Mouse (Mus musculus): Measurements from ENCODE around the gene Lpp. TPM values are rescaled to one million over a fixed set of nuclear protein-coding genes. Genes with fewer than 3 reads are reported as not detected.

The Lpp gene
- polyA plus RNA-seq, 1 experiment from 2014 or later: 10.3 TPM

- Histone ChIP-seq H3K9ac (ENCODE audit: low read depth, low read length) (no peak overlapping the region), H3K4me1 (ENCODE audit: control insufficient read depth, low read depth, low read length) (no peaks in the 10 kb centered on the region), H3K9me3 (replicated peaks; ENCODE audit: control insufficient read depth, low read length) (no peaks in the 10 kb centered on the region), H3K27me3 (ENCODE audit: control insufficient read depth, insufficient read depth, low read depth, low read length) (no peaks in the 10 kb centered on the region), H3K4me3 (ENCODE audit: low read depth, low read length) (no peak overlapping the region), H3K4me2 (ENCODE audit: low read depth, low read length) (no peak overlapping the region), H3K27ac (ENCODE audit: low read length) (no peak overlapping the region), H3K36me3 (ENCODE audit: control insufficient read depth, insufficient read depth) (no peaks in the 10 kb centered on the region)
- WGBS (ENCODE audit: insufficient replicate concordance): 47% methylated on average over 5 of the region's 5 CpGs
- ATAC-seq (ENCODE audit: low read depth): no peak
Measured at GRCm38 (mm10) chr16:24951909-24952308, 558.6 kb downstream of the Lpp start.

GRCm38 (mm10) chr16:24955054-24955453, 561.7 kb downstream of the Lpp start:
- WGBS (ENCODE audit: insufficient replicate concordance): 75% methylated on average over 7 of the region's 7 CpGs

GRCm38 (mm10) chr16:24958661-24959060, 565.4 kb downstream of the Lpp start:
- no peak overlapping the region for H3K27ac ChIP-seq (ENCODE audit: low read length)
- H3K36me3 ChIP-seq (ENCODE audit: control insufficient read depth, insufficient read depth): no peaks in the 10 kb centered on the region
- no peak overlapping the region for H3K9ac ChIP-seq (ENCODE audit: low read depth, low read length)
- H3K27me3 ChIP-seq (ENCODE audit: control insufficient read depth, insufficient read depth, low read depth, low read length): no peaks in the 10 kb centered on the region
- ATAC-seq (ENCODE audit: low read depth): no peak
- H3K9me3 ChIP-seq (replicated peaks; ENCODE audit: control insufficient read depth, low read length): no peaks in the 10 kb centered on the region
- no peak overlapping the region for H3K4me3 ChIP-seq (ENCODE audit: low read depth, low read length)
- no peaks in the 10 kb centered on the region for H3K4me1 ChIP-seq (ENCODE audit: control insufficient read depth, low read depth, low read length)
- 45% methylated on average over 1 of the region's 1 CpGs for WGBS (ENCODE audit: insufficient replicate concordance)
- no peak overlapping the region for H3K4me2 ChIP-seq (ENCODE audit: low read depth, low read length)

More at GRCm38 (mm10) chr16:24955054-24955453, 561.7 kb downstream of the Lpp start:
- no peaks in the 10 kb centered on the region for H3K4me1 ChIP-seq (ENCODE audit: control insufficient read depth, low read depth, low read length)
- no peak overlapping the region for H3K27ac ChIP-seq (ENCODE audit: low read length)
- no peaks in the 10 kb centered on the region for H3K36me3 ChIP-seq (ENCODE audit: control insufficient read depth, insufficient read depth)
- H3K4me2 ChIP-seq (ENCODE audit: low read depth, low read length): no peak overlapping the region
- ATAC-seq (ENCODE audit: low read depth): no peak
- no peak overlapping the region for H3K4me3 ChIP-seq (ENCODE audit: low read depth, low read length)
- H3K9me3 ChIP-seq (replicated peaks; ENCODE audit: control insufficient read depth, low read length): no peaks in the 10 kb centered on the region
- no peak overlapping the region for H3K9ac ChIP-seq (ENCODE audit: low read depth, low read length)
- no peaks in the 10 kb centered on the region for H3K27me3 ChIP-seq (ENCODE audit: control insufficient read depth, insufficient read depth, low read depth, low read length)

- Histone ChIP-seq H3K36me3 (ENCODE audit: control insufficient read depth, insufficient read depth) (no peaks in the 10 kb centered on the region), H3K27ac (ENCODE audit: low read length) (no peak overlapping the region), H3K9me3 (replicated peaks; ENCODE audit: control insufficient read depth, low read length) (no peaks in the 10 kb centered on the region), H3K4me3 (ENCODE audit: low read depth, low read length) (no peak overlapping the region), H3K4me1 (ENCODE audit: control insufficient read depth, low read depth, low read length) (no peaks in the 10 kb centered on the region), H3K4me2 (ENCODE audit: low read depth, low read length) (no peak overlapping the region), H3K9ac (ENCODE audit: low read depth, low read length) (no peak overlapping the region), H3K27me3 (ENCODE audit: control insufficient read depth, insufficient read depth, low read depth, low read length) (no peaks in the 10 kb centered on the region)
- WGBS (ENCODE audit: insufficient replicate concordance): 43% methylated on average over 10 of the region's 10 CpGs
- no peak for ATAC-seq (ENCODE audit: low read depth)
Measured at GRCm38 (mm10) chr16:24960901-24961806, 567.8 kb downstream of the Lpp start.

- Histone ChIP-seq H3K4me2 (ENCODE audit: low read depth, low read length) (no peak overlapping the region), H3K27ac (ENCODE audit: low read length) (no peak overlapping the region), H3K36me3 (ENCODE audit: control insufficient read depth, insufficient read depth) (no peaks in the 10 kb centered on the region), H3K4me1 (ENCODE audit: control insufficient read depth, low read depth, low read length) (no peaks in the 10 kb centered on the region), H3K4me3 (ENCODE audit: low read depth, low read length) (no peak overlapping the region), H3K27me3 (ENCODE audit: control insufficient read depth, insufficient read depth, low read depth, low read length) (no peaks in the 10 kb centered on the region), H3K9me3 (replicated peaks; ENCODE audit: control insufficient read depth, low read length) (no peaks in the 10 kb centered on the region), H3K9ac (ENCODE audit: low read depth, low read length) (no peak overlapping the region)
- ATAC-seq (ENCODE audit: low read depth): no peak
- WGBS (ENCODE audit: insufficient replicate concordance): 33% methylated on average over 1 of the region's 1 CpGs
Measured at GRCm38 (mm10) chr16:24964311-24964710, 571.0 kb downstream of the Lpp start.

GRCm38 (mm10) chr16:24965091-24965490, 571.8 kb downstream of the Lpp start:
- no peak overlapping the region for H3K4me3 ChIP-seq (ENCODE audit: low read depth, low read length)
- H3K4me2 ChIP-seq (ENCODE audit: low read depth, low read length): no peak overlapping the region
- WGBS (ENCODE audit: insufficient replicate concordance): 19% methylated on average over 4 of the region's 4 CpGs
- no peaks in the 10 kb centered on the region for H3K36me3 ChIP-seq (ENCODE audit: control insufficient read depth, insufficient read depth)
- no peaks in the 10 kb centered on the region for H3K27me3 ChIP-seq (ENCODE audit: control insufficient read depth, insufficient read depth, low read depth, low read length)
- H3K9ac ChIP-seq (ENCODE audit: low read depth, low read length): no peak overlapping the region
- ATAC-seq (ENCODE audit: low read depth): no peak
- H3K4me1 ChIP-seq (ENCODE audit: control insufficient read depth, low read depth, low read length): no peaks in the 10 kb centered on the region
- H3K27ac ChIP-seq (ENCODE audit: low read length): no peak overlapping the region
- no peaks in the 10 kb centered on the region for H3K9me3 ChIP-seq (replicated peaks; ENCODE audit: control insufficient read depth, low read length)

GRCm38 (mm10) chr16:24966460-24966859, 573.2 kb downstream of the Lpp start:
- Histone ChIP-seq H3K36me3 (ENCODE audit: control insufficient read depth, insufficient read depth) (no peaks in the 10 kb centered on the region), H3K27ac (ENCODE audit: low read length) (no peak overlapping the region), H3K4me3 (ENCODE audit: low read depth, low read length) (no peak overlapping the region), H3K9me3 (replicated peaks; ENCODE audit: control insufficient read depth, low read length) (no peaks in the 10 kb centered on the region), H3K4me2 (ENCODE audit: low read depth, low read length) (no peak overlapping the region), H3K27me3 (ENCODE audit: control insufficient read depth, insufficient read depth, low read depth, low read length) (no peaks in the 10 kb centered on the region), H3K4me1 (ENCODE audit: control insufficient read depth, low read depth, low read length) (no peaks in the 10 kb centered on the region), H3K9ac (ENCODE audit: low read depth, low read length) (no peak overlapping the region)
- no peak for ATAC-seq (ENCODE audit: low read depth)
- 82% methylated on average over 9 of the region's 9 CpGs for WGBS (ENCODE audit: insufficient replicate concordance)

GRCm38 (mm10) chr16:24973009-24973631, 579.8 kb downstream of the Lpp start:
- Histone ChIP-seq H3K4me2 (ENCODE audit: low read depth, low read length) (no peak overlapping the region), H3K9me3 (replicated peaks; ENCODE audit: control insufficient read depth, low read length) (no peaks in the 10 kb centered on the region), H3K36me3 (ENCODE audit: control insufficient read depth, insufficient read depth) (no peaks in the 10 kb centered on the region), H3K9ac (ENCODE audit: low read depth, low read length) (no peak overlapping the region), H3K4me1 (ENCODE audit: control insufficient read depth, low read depth, low read length) (no peaks in the 10 kb centered on the region), H3K27me3 (ENCODE audit: control insufficient read depth, insufficient read depth, low read depth, low read length) (no peaks in the 10 kb centered on the region), H3K27ac (ENCODE audit: low read length) (no peak overlapping the region), H3K4me3 (ENCODE audit: low read depth, low read length) (no peak overlapping the region)
- no peak for ATAC-seq (ENCODE audit: low read depth)
- 62% methylated on average over 5 of the region's 5 CpGs for WGBS (ENCODE audit: insufficient replicate concordance)

- H3K4me3 ChIP-seq (ENCODE audit: low read depth, low read length): no peak overlapping the region
- no peak for ATAC-seq (ENCODE audit: low read depth)
- no peaks in the 10 kb centered on the region for H3K4me1 ChIP-seq (ENCODE audit: control insufficient read depth, low read depth, low read length)
- H3K27ac ChIP-seq (ENCODE audit: low read length): no peak overlapping the region
- no peaks in the 10 kb centered on the region for H3K36me3 ChIP-seq (ENCODE audit: control insufficient read depth, insufficient read depth)
- H3K4me2 ChIP-seq (ENCODE audit: low read depth, low read length): no peak overlapping the region
- H3K9me3 ChIP-seq (replicated peaks; ENCODE audit: control insufficient read depth, low read length): no peaks in the 10 kb centered on the region
- 80% methylated on average over 1 of the region's 1 CpGs for WGBS (ENCODE audit: insufficient replicate concordance)
- no peak overlapping the region for H3K9ac ChIP-seq (ENCODE audit: low read depth, low read length)
- no peaks in the 10 kb centered on the region for H3K27me3 ChIP-seq (ENCODE audit: control insufficient read depth, insufficient read depth, low read depth, low read length)
Measured at GRCm38 (mm10) chr16:24977771-24978170, 584.5 kb downstream of the Lpp start.
